Mouse (Mus musculus) lung, embryonic 14.5 days (tissue): Measurements from ENCODE around the gene Tlr8. TPM values are rescaled to one million over a fixed set of nuclear protein-coding genes. Genes with fewer than 3 reads are reported as not detected.

ENCODE experiments used
- ATAC-seq: fragments of 200-750 bp; cut with Nextera tagmentation; 2 replicates; pipeline ENCODE4 v1.8.0; 2017; ENCODE audit warnings: mild to moderate bottlenecking, moderate TSS enrichment, moderate library complexity; ENCODE audit not compliant: insufficient read depth
- DNase-seq: peaks from one replicate; pipeline ENCODE4 v3.0.0-alpha.2; 2015
- H3K27ac ChIP-seq: fragments of 300-500 bp; sonication (generic); 2 replicates; pipeline ENCODE4 v1.5.1; 2014; ENCODE audit warnings: low read depth, mild to moderate bottlenecking, moderate library complexity
- H3K27me3 ChIP-seq: fragments of 300-500 bp; sonication (generic); 2 replicates; pipeline ENCODE4 v1.6.1; 2014; ENCODE audit warnings: low read length, control low read depth; ENCODE audit not compliant: insufficient read depth
- H3K36me3 ChIP-seq: fragments of 300-500 bp; sonication (generic); 2 replicates; pipeline ENCODE4 v1.6.1; 2014; ENCODE audit warnings: control low read depth; ENCODE audit not compliant: insufficient read depth
- H3K4me1 ChIP-seq: fragments of 300-500 bp; sonication (generic); 2 replicates; pipeline ENCODE4 v1.6.1; 2014; ENCODE audit warnings: antibody characterized with exemption, control low read depth; ENCODE audit not compliant: insufficient read depth
- H3K4me2 ChIP-seq: fragments of 300-500 bp; sonication (generic); 2 replicates; pipeline ENCODE4 v1.6.1; 2014; ENCODE audit warnings: mild to moderate bottlenecking
- H3K4me3 ChIP-seq: fragments of 300-500 bp; sonication (generic); 2 replicates; pipeline ENCODE4 v1.5.1; 2014; ENCODE audit warnings: low read depth, low read length
- H3K9ac ChIP-seq: fragments of 300-500 bp; sonication (generic); 2 replicates; pipeline ENCODE4 v1.6.1; 2014
- H3K9me3 ChIP-seq: fragments of 300-500 bp; sonication (generic); 2 replicates; pipeline ENCODE4 v1.6.1; 2016; ENCODE audit warnings: low read depth, low read length, control low read depth
- CTCF ChIP-seq: IDR thresholded peaks from 2 replicates; pipeline ENCODE4 v1.5.1; 2016; ENCODE audit warnings: antibody characterized with exemption, low read depth
- WGBS: fragments of 180-500 bp; shearing (Covaris S2); extraction: QIAGEN DNeasy Blood & Tissue Kit; methylation state at CpG from one replicate; pipeline ENCODE4 v1.1.7; 2014; 5-methylcytosine and 5-hydroxymethylcytosine counted together
- polyA plus RNA-seq: library from polyadenylated mRNA; unstranded; fragments of >200 nt; fragmentation: Nextera tagmentation; extraction: Ambion mirVana; gene quantifications from 2 replicates; pipeline ENCODE4 v1.2.1, GENCODE M21; 2014

Tlr8 gene
- polyA plus RNA-seq, 1 experiment from 2014 or later, result 0.42 TPM

DNA sequence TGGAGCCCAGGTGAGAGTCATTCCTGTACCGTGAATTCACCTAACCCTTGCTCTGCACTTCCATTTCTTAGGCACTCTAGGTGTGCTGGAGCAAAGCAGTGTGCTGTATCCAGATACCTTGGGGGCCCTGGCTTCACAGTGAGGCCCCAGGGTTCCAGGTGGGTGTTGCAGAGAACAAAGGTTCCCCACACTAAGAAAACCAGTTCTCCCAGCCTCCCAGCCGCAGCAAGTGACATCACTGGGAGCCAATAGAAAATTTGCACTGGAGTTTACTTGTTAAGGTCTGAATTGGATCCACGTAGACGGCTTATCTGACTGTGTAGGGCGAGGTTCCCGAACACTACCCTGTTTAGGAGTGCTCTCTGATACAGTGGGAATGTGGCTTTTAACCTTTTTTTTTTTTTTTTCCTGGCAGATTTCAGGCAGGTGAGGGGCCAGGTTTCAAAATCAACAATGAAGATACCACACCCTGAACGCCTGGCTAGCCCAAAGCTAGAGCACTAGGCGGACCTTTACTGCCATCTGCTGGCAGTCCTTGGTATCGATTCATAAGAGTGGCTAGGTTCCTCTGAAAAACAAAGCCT is 30.9 kb downstream of the Tlr8 start:
- peak overlapping the region; percentile 71 for H3K27ac ChIP-seq
- H3K9ac ChIP-seq, result no peak overlapping the region
- DNase-seq (peak; percentile 89), ATAC-seq (peak; percentile 92)
- WGBS, result 19% methylated on average over 9 of the region's 9 CpGs
- TF ChIP-seq CTCF, result peak; percentile 81
- H3K4me1 ChIP-seq, result no peaks in the 10 kb centered on the region
- no peaks in the 10 kb centered on the region for H3K27me3 ChIP-seq
- no peak overlapping the region for H3K4me2 ChIP-seq
- H3K9me3 ChIP-seq, result no peaks in the 10 kb centered on the region
- H3K36me3 ChIP-seq, result no peaks in the 10 kb centered on the region
- no peak overlapping the region for H3K4me3 ChIP-seq

DNA sequence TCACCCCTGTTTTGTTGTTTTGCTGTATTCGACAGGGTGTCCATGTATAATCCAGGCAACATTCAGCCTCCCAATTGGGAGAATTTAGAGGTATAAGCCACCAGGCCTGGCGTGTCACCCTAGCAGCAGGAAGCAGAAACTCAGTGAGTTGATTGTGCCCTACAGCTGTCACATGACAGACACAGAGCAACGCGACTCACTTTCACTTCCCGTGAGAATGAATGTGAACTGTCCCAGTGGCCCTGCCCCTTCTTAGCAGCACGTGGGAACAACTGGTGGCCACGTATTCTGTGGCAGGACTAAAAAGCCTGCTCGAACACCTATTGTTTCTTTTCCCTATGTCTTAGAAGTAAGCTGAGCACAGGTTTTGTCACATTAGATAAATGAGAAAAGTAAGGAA is 33.0 kb downstream of the Tlr8 start:
- Histone ChIP-seq H3K4me1 (no peaks in the 10 kb centered on the region), H3K27me3 (no peaks in the 10 kb centered on the region), H3K4me2 (no peak overlapping the region), H3K27ac (no peak overlapping the region), H3K36me3 (no peaks in the 10 kb centered on the region), H3K4me3 (no peak overlapping the region), H3K9me3 (no peaks in the 10 kb centered on the region), H3K9ac (no peak overlapping the region)
- TF ChIP-seq CTCF, result no peak
- ATAC-seq, result no peak
- DNase-seq, result no peak
- 47% methylated on average over 8 of the region's 8 CpGs for WGBS

DNA sequence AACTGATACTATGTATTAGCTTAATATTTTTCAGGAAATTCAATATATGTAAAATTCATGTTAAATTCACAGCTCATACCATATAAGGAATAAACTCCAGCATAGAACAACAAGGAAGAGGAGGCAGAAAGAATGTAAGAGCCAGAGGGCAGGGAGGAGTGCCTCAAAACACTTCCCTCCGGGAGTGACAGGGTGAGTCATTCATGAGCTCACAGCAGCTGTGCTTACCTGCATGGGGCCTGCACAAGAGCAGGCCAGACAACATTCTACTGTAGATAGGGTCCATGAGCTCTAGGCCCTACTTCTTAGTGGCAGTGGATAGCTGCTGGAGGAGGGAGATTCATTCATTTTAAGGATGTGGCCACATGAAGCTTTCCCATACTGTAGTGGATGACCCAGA is 34.3 kb downstream of the Tlr8 start:
- DNase-seq (no peak), ATAC-seq (no peak)
- no peak overlapping the region for H3K27ac ChIP-seq
- no peaks in the 10 kb centered on the region for H3K27me3 ChIP-seq
- H3K4me1 ChIP-seq, result no peaks in the 10 kb centered on the region
- no peak overlapping the region for H3K9ac ChIP-seq
- H3K4me3 ChIP-seq, result no peak overlapping the region
- no peak for TF ChIP-seq CTCF
- no peak overlapping the region for H3K4me2 ChIP-seq
- WGBS, result 54% methylated on average over 1 of the region's 1 CpGs
- no peaks in the 10 kb centered on the region for H3K36me3 ChIP-seq
- no peaks in the 10 kb centered on the region for H3K9me3 ChIP-seq

DNA sequence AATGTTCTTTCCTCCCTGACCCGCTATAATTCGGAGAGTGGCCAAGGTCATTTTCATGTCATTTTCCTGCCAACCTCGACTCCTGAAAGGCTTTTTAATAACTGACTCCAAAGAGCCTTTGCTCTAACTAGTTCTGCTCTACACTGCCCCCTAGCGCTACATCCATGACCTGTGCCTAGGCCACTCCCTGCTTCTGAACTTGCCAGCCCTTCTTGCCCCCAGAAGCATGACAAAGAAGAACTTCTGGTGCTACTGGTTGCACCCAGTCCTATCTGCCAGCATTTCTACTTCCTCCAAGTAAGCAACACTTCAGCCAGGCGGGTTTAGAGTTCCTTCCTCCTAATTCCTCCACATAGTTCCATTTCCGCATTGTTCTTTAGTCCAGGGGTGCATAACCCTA is 34.9 kb downstream of the Tlr8 start:
- 37% methylated on average over 6 of the region's 6 CpGs for WGBS
- Histone ChIP-seq H3K27ac (no peak overlapping the region), H3K4me3 (no peak overlapping the region), H3K36me3 (no peaks in the 10 kb centered on the region), H3K4me2 (no peak overlapping the region), H3K9ac (no peak overlapping the region), H3K4me1 (no peaks in the 10 kb centered on the region), H3K9me3 (no peaks in the 10 kb centered on the region), H3K27me3 (no peaks in the 10 kb centered on the region)
- ATAC-seq (no peak), DNase-seq (peak; percentile 65)
- peak; percentile 51 for TF ChIP-seq CTCF

DNA sequence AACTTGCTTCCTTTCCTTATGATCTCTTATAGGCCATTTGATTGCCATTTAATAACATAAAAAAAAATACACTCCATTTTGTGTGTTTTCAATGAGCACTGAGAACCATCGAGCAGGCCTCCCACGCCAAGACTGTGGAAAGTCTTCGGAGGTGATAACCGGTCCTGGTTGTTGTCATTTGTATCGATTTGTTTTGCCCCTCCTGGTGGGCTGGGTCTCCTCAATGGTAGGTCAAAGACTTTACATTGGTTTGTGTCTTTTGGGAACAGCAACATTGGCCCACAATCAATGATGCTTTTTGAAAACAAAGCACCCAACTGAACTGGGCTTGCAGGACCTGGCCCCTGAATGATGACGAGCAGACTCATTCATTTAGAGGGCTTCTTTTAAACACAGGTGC is 36.4 kb downstream of the Tlr8 start:
- no peak overlapping the region for H3K4me2 ChIP-seq
- no peaks in the 10 kb centered on the region for H3K9me3 ChIP-seq
- ATAC-seq, result no peak
- H3K36me3 ChIP-seq, result no peaks in the 10 kb centered on the region
- no peak overlapping the region for H3K9ac ChIP-seq
- H3K4me1 ChIP-seq, result no peaks in the 10 kb centered on the region
- H3K27me3 ChIP-seq, result no peaks in the 10 kb centered on the region
- no peak overlapping the region for H3K27ac ChIP-seq
- WGBS, result 95% methylated on average over 6 of the region's 6 CpGs
- no peak for DNase-seq
- H3K4me3 ChIP-seq, result no peak overlapping the region
- no peak for TF ChIP-seq CTCF

DNA sequence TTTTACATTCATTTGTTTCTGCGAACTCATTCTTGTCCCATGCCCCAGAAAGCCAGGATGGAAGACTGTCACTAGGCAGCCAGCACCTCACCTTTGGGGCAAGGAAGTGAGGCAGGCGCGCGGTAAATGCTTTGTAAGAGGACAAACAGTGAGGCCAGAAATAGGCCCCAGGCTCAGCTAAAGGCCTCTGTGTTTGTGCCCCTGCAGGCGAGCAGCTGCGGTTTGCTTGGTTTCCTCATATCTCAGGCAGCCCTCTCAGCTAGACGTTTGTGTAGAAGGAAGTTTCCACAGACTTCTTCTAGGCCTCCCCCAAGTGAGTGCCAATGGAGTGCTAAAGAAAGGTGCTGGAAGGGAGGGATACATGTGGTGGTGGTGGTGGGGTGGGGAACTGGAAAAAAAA is 37.0 kb downstream of the Tlr8 start:
- H3K27me3 ChIP-seq, result no peaks in the 10 kb centered on the region
- H3K36me3 ChIP-seq, result no peaks in the 10 kb centered on the region
- no peak overlapping the region for H3K9ac ChIP-seq
- H3K4me3 ChIP-seq, result no peak overlapping the region
- DNase-seq, result no peak
- 75% methylated on average over 7 of the region's 7 CpGs for WGBS
- TF ChIP-seq CTCF, result no peak
- no peak overlapping the region for H3K4me2 ChIP-seq
- H3K4me1 ChIP-seq, result no peaks in the 10 kb centered on the region
- H3K9me3 ChIP-seq, result no peaks in the 10 kb centered on the region
- ATAC-seq, result no peak
- no peak overlapping the region for H3K27ac ChIP-seq

DNA sequence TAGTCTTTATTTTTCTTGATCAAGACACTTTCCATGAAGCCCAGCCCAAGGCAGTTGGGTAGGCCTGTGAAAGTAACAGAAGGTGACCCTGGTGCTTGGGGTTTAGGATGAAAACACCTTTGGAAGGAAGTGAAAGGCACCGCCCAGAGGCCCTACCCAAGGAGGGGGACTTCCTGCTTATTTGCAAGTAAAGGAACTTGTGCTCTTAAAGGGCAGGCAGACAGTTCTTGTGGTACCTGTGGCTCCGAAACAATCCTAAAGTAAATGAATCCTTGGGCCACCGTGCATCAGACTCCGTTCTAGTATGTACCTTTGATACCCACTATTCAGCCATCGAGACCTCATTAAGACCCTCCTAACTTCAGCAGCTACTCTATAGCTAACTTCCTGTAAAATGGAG is 37.6 kb downstream of the Tlr8 start:
- H3K4me2 ChIP-seq, result no peak overlapping the region
- no peaks in the 10 kb centered on the region for H3K36me3 ChIP-seq
- TF ChIP-seq CTCF, result no peak
- H3K4me3 ChIP-seq, result no peak overlapping the region
- no peaks in the 10 kb centered on the region for H3K4me1 ChIP-seq
- no peak for ATAC-seq
- no peaks in the 10 kb centered on the region for H3K9me3 ChIP-seq
- no peak overlapping the region for H3K9ac ChIP-seq
- no peak overlapping the region for H3K27ac ChIP-seq
- DNase-seq, result no peak
- WGBS, result 89% methylated on average over 5 of the region's 5 CpGs
- H3K27me3 ChIP-seq, result no peaks in the 10 kb centered on the region

DNA sequence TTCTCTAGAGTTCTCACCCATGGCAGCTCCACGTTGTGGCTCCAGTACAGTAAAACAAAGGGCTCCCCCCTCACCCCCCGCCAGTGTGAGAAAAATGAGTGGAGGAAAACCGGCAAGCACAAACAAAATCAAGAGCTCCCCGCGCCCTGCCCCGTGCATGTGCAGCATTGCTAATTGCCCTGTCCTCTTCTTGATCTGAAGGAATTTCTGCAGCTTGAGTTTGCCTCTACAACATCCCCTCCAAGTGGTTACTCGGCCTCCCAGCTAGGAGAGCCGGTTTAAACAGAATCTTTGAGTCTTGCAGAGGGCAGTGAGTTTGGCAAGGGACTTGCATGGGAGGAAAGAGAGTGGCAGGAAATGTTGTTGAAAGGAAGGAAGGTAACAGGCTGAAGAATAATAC is 51.4 kb downstream of the Tlr8 start:
- no peaks in the 10 kb centered on the region for H3K9me3 ChIP-seq
- DNase-seq (peak; percentile 68), ATAC-seq (peak; percentile 61)
- peak; percentile 56 for TF ChIP-seq CTCF
- no peaks in the 10 kb centered on the region for H3K36me3 ChIP-seq
- no peak overlapping the region for H3K4me3 ChIP-seq
- H3K27ac ChIP-seq, result peak overlapping the region; percentile 2; the same call in 1 of the 2 replicates
- H3K9ac ChIP-seq, result no peak overlapping the region
- H3K27me3 ChIP-seq, result no peaks in the 10 kb centered on the region
- WGBS, result 13% methylated on average over 8 of the region's 8 CpGs
- H3K4me2 ChIP-seq, result no peak overlapping the region; the same call in 1 of the 2 replicates
- no peaks in the 10 kb centered on the region for H3K4me1 ChIP-seq
